ENCODE assay signal across 23 mouse cellular contexts in genomic region chr4:102374614-102375013, GRCm38 (mm10).
"Had no signal": no experiment of that assay in that cellular context is flagged by ENCODE, and none has a peak within 500 bp of the region (broad histone marks: within the 10 kb centered on the region; RNA-seq: fewer than 3 reads in every experiment).

No protein-coding gene starts in this region.

- H3K4me2 ChIP-seq: heart, embryonic 11.5 days; heart, embryonic 13.5 days; heart, embryonic 15.5 days; hindbrain, embryonic 13.5 days; hindbrain, embryonic 15.5 days; kidney, embryonic 15.5 days; limb, embryonic 12.5 days; liver, embryonic 11.5 days had no signal

- H3K27me3 ChIP-seq: heart, embryonic 13.5 days; heart, embryonic 15.5 days; hindbrain, embryonic 13.5 days; hindbrain, embryonic 15.5 days; kidney, embryonic 15.5 days; limb, embryonic 12.5 days had no signal

- H3K36me3 ChIP-seq: heart, embryonic 13.5 days; heart, embryonic 15.5 days; hindbrain, embryonic 13.5 days; hindbrain, embryonic 15.5 days; kidney, embryonic 15.5 days; limb, embryonic 10.5 days; limb, embryonic 12.5 days had no signal

- H3K4me3 ChIP-seq: heart, adult 2 months; heart, embryonic 13.5 days; heart, embryonic 15.5 days; hindbrain, embryonic 13.5 days; hindbrain, embryonic 15.5 days; kidney, embryonic 15.5 days; layer of hippocampus, adult 2 months; left cerebral cortex, adult 2 months; limb, embryonic 10.5 days; limb, embryonic 12.5 days had no signal

- DNase-seq: gastrocnemius, postnatal 14 days; gastrocnemius, postnatal 36 days; heart, adult 11 months; heart, adult 2 months; heart, postnatal 14 days; heart, postnatal 36 days; kidney, adult 11 months; kidney, adult 2 months; kidney, adult 9 months; kidney, postnatal 14 days; kidney, postnatal 36 days; liver had no signal
